10 mouse cellular contexts compared by ENCODE assay signal in the genomic region with DNA sequence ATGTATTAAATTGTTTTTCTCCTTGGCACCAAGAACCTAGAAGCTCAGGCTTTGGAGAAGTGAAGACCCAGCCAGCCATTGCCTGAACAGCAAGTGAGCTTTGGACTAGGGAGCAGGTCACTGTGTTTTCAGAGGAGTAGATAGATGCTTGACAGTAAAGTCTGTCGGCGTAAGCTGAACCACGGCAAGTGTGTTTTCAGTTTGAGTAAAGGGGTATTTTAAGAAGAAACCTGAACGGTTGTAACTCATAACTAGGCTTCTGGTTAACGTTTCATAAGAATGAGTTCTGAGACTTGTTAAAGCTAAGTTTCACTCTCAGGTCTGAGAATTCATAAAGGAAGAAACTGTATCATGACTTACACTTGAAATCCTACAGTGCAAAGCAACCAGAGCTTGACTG. TPM values are rescaled to one million over a fixed set of nuclear protein-coding genes. Genes with fewer than 3 reads are reported as not detected.
A peak's percentile ranks its signal among the peaks of the same experiment; 100 is the strongest.
DNase-seq lines count a peak whose midpoint lies in the region; ATAC-seq and TF ChIP-seq lines count a peak whose summit lies in the region.
"Had no signal": no experiment of that assay in that cellular context is flagged by ENCODE, and none has a peak within 500 bp of the region (broad histone marks: within the 10 kb centered on the region; RNA-seq: fewer than 3 reads in every experiment).

No protein-coding gene starts in this region.

- intact Hi-C loops in left cerebral cortex, postnatal 4 days (cut with DNase I) = loop anchor here (10.0 kb wide), 1 partner anchor 133 kb away; no protein-coding TSS in a partner anchor

- TF ChIP-seq CTCF in liver, adult 2 months (IDR thresholded peaks at IDR 0.05; ENCODE audit: low read depth, low read length) = no peak

- TF ChIP-seq POLR2A in liver, adult 2 months (IDR thresholded peaks at IDR 0.05; ENCODE audit: extremely low read depth, insufficient read depth, low read length) = no peak

- peaks cover 30% of the 10 kb centered on the region for H3K4me1 ChIP-seq in liver, adult 2 months (ENCODE audit: control insufficient read depth, insufficient read depth, low read length)
- H3K4me1 ChIP-seq in liver, embryonic 11.5 days (replicated peaks; ENCODE audit: control insufficient read depth, insufficient read depth, low read length) = peaks cover 12% of the 10 kb centered on the region; the same call in 1 of the 2 replicates
- peaks cover 12% of the 10 kb centered on the region for H3K4me1 ChIP-seq in embryonic facial prominence, embryonic 14.5 days (ENCODE audit: control insufficient read depth, insufficient read depth, low read length)

- no peak overlapping the region for H3K4me2 ChIP-seq in liver, embryonic 11.5 days
- peak overlapping the region; percentile 95 for H3K4me2 ChIP-seq in embryonic facial prominence, embryonic 14.5 days (ENCODE audit: low read depth, low read length)

- H3K9ac ChIP-seq in liver, adult 2 months (ENCODE audit: low read depth, low read length) = 0 out of 2 replicates have a peak overlapping the region, but pooled peaks have one; percentile 23
- H3K9ac ChIP-seq in liver, embryonic 11.5 days (ENCODE audit: low read depth, low read length) = no peak overlapping the region
- H3K9ac ChIP-seq in embryonic facial prominence, embryonic 14.5 days (ENCODE audit: low read depth, low read length) = no peak overlapping the region

- H3K36me3 ChIP-seq in liver, adult 2 months (ENCODE audit: control insufficient read depth, insufficient read depth, low read length) = no peaks in the 10 kb centered on the region
- H3K36me3 ChIP-seq in liver, embryonic 11.5 days (ENCODE audit: control insufficient read depth, insufficient read depth, low read length) = no peaks in the 10 kb centered on the region
- H3K36me3 ChIP-seq in embryonic facial prominence, embryonic 14.5 days (ENCODE audit: control insufficient read depth, insufficient read depth, low read length) = no peaks in the 10 kb centered on the region

- peaks cover 53% of the 10 kb centered on the region for H3K79me2 ChIP-seq in liver, adult 2 months (ENCODE audit: control insufficient read depth, insufficient read depth, low read length)

- 15% methylated on average over 5 of the region's 5 CpGs for WGBS in liver, adult 2 months
- 79% methylated on average over 5 of the region's 5 CpGs for WGBS in liver, embryonic 11.5 days
- WGBS in embryonic facial prominence, embryonic 14.5 days = 60% methylated on average over 5 of the region's 5 CpGs

- peak; percentile 27 for DNase-seq in heart, adult 11 months
- no peak for DNase-seq in heart, adult 18-20 months
- peak; percentile 81 for DNase-seq in liver, adult 2 months (ENCODE audit: extremely low read depth, low read depth, low spot score)
- DNase-seq in liver, embryonic 11.5 days (ENCODE audit: low spot score) = no peak
- no peak for DNase-seq in embryonic facial prominence, embryonic 14.5 days (ENCODE audit: low spot score)
- DNase-seq in kidney, postnatal 36 days = peak; percentile 47 to 63
- no peak for DNase-seq in left cerebral cortex, postnatal 4 days
- no peak for DNase-seq in layer of hippocampus, adult 11-12 months (ENCODE audit: low spot score)
- DNase-seq: gastrocnemius, postnatal 36 days; thymus, adult 2 months had no signal

- no peaks in the 10 kb centered on the region for H3K27me3 ChIP-seq in liver, adult 2 months (ENCODE audit: control insufficient read depth, insufficient read depth, low read length)
- H3K27me3 ChIP-seq in liver, embryonic 11.5 days (replicated peaks; ENCODE audit: control insufficient read depth, insufficient read depth, low read length) = peaks cover 2% of the 10 kb centered on the region; the same call in 1 of the 2 replicates
- H3K27me3 ChIP-seq in embryonic facial prominence, embryonic 14.5 days (replicated peaks; ENCODE audit: control insufficient read depth, insufficient read depth, low read length) = peaks cover 4% of the 10 kb centered on the region

- ATAC-seq in liver, embryonic 11.5 days (replicated peaks; ENCODE audit: low FRiP score) = no peak
- no peak for ATAC-seq in embryonic facial prominence, embryonic 14.5 days (ENCODE audit: low read depth)

- no peak overlapping the region; the same call in 1 of the 2 replicates for H3K4me3 ChIP-seq in liver, adult 2 months (ENCODE audit: insufficient read depth, low read depth, low read length)
- H3K4me3 ChIP-seq in liver, embryonic 11.5 days (ENCODE audit: low read depth, low read length) = no peak overlapping the region
- H3K4me3 ChIP-seq in embryonic facial prominence, embryonic 14.5 days (ENCODE audit: low read depth, low read length) = peak overlapping the region; percentile 93

- H3K9me3 ChIP-seq in liver, embryonic 11.5 days (ENCODE audit: control insufficient read depth, low read length) = no peaks in the 10 kb centered on the region
- H3K9me3 ChIP-seq in embryonic facial prominence, embryonic 14.5 days (ENCODE audit: control insufficient read depth, low read length) = no peaks in the 10 kb centered on the region

- H3K27ac ChIP-seq in liver, adult 2 months (replicated peaks; ENCODE audit: insufficient read depth, low read depth, low read length) = no peak overlapping the region
- no peak overlapping the region for H3K27ac ChIP-seq in liver, embryonic 11.5 days (ENCODE audit: low read depth, low read length)
- no peak overlapping the region for H3K27ac ChIP-seq in embryonic facial prominence, embryonic 14.5 days (replicated peaks; ENCODE audit: low read depth, low read length)

RNA-seq across cellular contexts. Expression of gene Foxo1, which starts 3.2 kb away (rescaled TPM):
- 10 to 100 TPM; 11.1 to 14.0 TPM for total RNA-seq in heart, adult 18-20 months (2021)
- 6.5 and 10.3 TPM in 2 replicates for total RNA-seq in liver, adult 2 months (2014; rRNA removed)
- polyA plus RNA-seq in liver, adult 2 months (2012; rRNA removed) = 5.8 and 7.4 TPM in 2 replicates
- 3.6 TPM in 2 replicates for polyA plus RNA-seq in liver, embryonic 11.5 days (2014; fragmentation: Nextera tagmentation; extraction: Ambion mirVana)
- polyA plus RNA-seq in embryonic facial prominence, embryonic 14.5 days (2014; fragmentation: Nextera tagmentation; extraction: Ambion mirVana) = 8.2 and 9.0 TPM in 2 replicates
- total RNA-seq in left cerebral cortex, postnatal 4 days (2021) = 10 to 100 TPM; 14.6 to 15.1 TPM

Comparison
In these comparisons a context has a peak if more than half of its experiments do, and no peak if none do; other contexts are left out.
1. DNase-seq: peak in heart, adult 11 months (single experiment), liver, adult 2 months (single experiment) and kidney, postnatal 36 days (2 of 2); none in heart, adult 18-20 months (0 of 2), liver, embryonic 11.5 days (single experiment), embryonic facial prominence, embryonic 14.5 days (single experiment), left cerebral cortex, postnatal 4 days (single experiment) and layer of hippocampus, adult 11-12 months (single experiment).